Mouse (Mus musculus) spleen, adult 18-20 months (tissue): ENCODE data around the gene Gm15130.

Experiments
- DNase-seq, 2 experiments: peaks; one replicate each; pipeline ENCODE4 v3.0.0; 2022; ENCODE audit warnings: mixed read lengths in 2 of 2

Gm15130 gene

DNA sequence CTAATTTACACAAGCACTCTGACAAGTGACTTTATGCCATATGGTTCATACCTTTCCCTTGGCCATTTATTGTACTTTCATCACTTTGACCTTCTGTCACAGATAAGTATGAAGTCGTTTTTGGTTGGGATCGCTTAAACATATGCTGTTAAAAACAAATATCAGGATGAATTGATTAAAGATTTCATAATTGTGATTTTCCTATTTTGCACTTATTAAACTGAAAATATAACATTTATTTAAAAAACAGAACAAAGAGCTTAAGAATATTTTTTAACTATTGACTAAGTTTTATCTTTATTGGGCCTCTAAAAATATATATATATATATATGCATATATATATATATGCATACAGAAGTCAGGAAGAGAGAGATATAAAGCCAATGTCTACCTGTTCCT, at the start of gene Gm15130:
TSS of gene Gm15130 (minus strand) at position 101 of the 400 bp plus-strand sequence.
- DNase-seq, result no peak

DNA sequence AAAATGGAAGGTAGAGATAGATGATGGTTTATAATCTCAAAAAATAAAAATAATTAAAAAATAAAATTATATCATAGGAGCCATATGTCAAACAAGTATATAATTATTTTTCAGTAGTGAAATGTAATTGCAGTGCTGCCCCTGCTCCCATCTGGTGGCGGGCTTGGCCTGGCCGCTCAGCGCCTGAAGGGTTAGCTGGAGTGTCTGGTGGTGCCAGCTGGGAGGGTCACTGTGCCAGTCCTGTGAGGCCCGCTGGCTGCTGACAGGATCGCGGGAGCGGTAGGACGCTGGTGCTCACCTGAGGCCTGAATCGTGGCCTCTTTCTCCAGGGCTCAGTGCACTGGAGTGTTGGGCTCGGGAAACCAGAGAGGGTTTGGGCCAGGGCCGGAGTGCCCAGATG, 29.3 kb upstream of the Gm15130 start:
- DNase-seq, result no peak

DNA sequence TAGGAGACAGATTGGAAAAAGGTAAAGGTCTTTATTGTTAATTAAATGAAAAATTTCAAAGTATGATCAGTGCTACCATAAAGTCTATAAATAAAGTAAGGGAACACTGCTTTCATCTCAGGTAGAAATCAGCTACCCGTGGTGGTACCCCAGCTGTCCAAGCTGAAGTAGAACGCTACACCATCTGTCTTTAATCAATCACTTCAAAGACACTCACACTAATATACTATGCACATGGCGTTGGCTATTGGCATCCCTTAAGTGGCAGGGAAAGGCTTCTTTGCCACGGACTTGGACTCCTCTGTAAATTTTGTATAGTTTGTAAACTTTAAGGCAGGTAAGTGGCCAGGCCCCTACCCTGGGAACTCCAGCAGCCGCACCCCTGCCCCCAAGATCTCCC, 17.0 kb downstream of the Gm15130 start:
- DNase-seq, result no peak

GRCm38 (mm10) chr2:111105882-111106281, 46.9 kb downstream of the Gm15130 start, which contains the start of gene Gm13941:
Gm13941 (minus strand) TSS chr2:111105982.
- no peak for DNase-seq
